Mouse (Mus musculus) limb, embryonic 11.5 days (tissue): ENCODE results near the gene Eif2b3. TPM values are rescaled to one million over a fixed set of nuclear protein-coding genes. Genes with fewer than 3 reads are reported as not detected.
A peak's percentile ranks its signal among the peaks of the same experiment; 100 is the strongest.

Experiments used
- ATAC-seq: fragments of 200-750 bp; cut with Nextera tagmentation; 2 replicates; pipeline ENCODE4 v1.8.0; 2017; ENCODE audit warnings: low read depth; ENCODE audit not compliant: insufficient number of reproducible peaks, low FRiP score, low TSS enrichment
- DNase-seq: peaks from one replicate; pipeline ENCODE4 v3.0.0-alpha.2; 2015; ENCODE audit warnings: low spot score
- H3K27ac ChIP-seq: fragments of 300-500 bp; sonication (generic); replicated peaks from 2 replicates; pipeline ENCODE4 v1.5.1; 2014; ENCODE audit warnings: low read depth, mild to moderate bottlenecking, low read length
- H3K27me3 ChIP-seq: fragments of 300-500 bp; sonication (generic); 2 replicates; pipeline ENCODE4 v1.6.1; 2014; ENCODE audit warnings: mild to moderate bottlenecking, low read length, mixed read lengths; ENCODE audit not compliant: control insufficient read depth, insufficient read depth
- H3K36me3 ChIP-seq: fragments of 300-500 bp; sonication (generic); 2 replicates; pipeline ENCODE4 v1.6.1; 2014; ENCODE audit warnings: mild to moderate bottlenecking, low read length, moderate library complexity, mixed read lengths; ENCODE audit not compliant: control insufficient read depth, insufficient read depth
- H3K4me1 ChIP-seq: fragments of 300-500 bp; sonication (generic); 2 replicates; pipeline ENCODE4 v1.6.1; 2014; ENCODE audit warnings: low read length, mixed read lengths; ENCODE audit not compliant: control insufficient read depth, insufficient read depth
- H3K4me2 ChIP-seq: fragments of 300-500 bp; sonication (generic); 2 replicates; pipeline ENCODE4 v1.6.1; 2014; ENCODE audit warnings: low read depth, mild to moderate bottlenecking, moderate library complexity; ENCODE audit not compliant: severe bottlenecking
- H3K4me3 ChIP-seq: fragments of 300-500 bp; sonication (generic); 2 replicates; pipeline ENCODE4 v1.5.1; 2014; ENCODE audit warnings: low read depth, low read length
- H3K9ac ChIP-seq: fragments of 300-500 bp; sonication (generic); 2 replicates; pipeline ENCODE4 v1.6.1; 2014; ENCODE audit warnings: mild to moderate bottlenecking, low read length
- H3K9me3 ChIP-seq: fragments of 300-500 bp; sonication (generic); 2 replicates; pipeline ENCODE4 v1.6.1; 2016; ENCODE audit warnings: low read length; ENCODE audit not compliant: control insufficient read depth
- WGBS: fragments of 180-500 bp; shearing (Covaris S2); extraction: QIAGEN DNeasy Blood & Tissue Kit; methylation state at CpG from one replicate; pipeline ENCODE4 v1.1.7; 2014; 5-methylcytosine and 5-hydroxymethylcytosine counted together
- polyA plus RNA-seq: library from polyadenylated mRNA; unstranded; fragments of >200 nt; fragmentation: Nextera tagmentation; extraction: Ambion mirVana; gene quantifications from 2 replicates; pipeline ENCODE4 v1.2.1, GENCODE M21; 2014

Gene Eif2b3
- polyA plus RNA-seq, 1 experiment from 2014 or later, result 57.2 TPM

GRCm38 (mm10) chr4:116993672-116994621, 25.3 kb upstream of the Eif2b3 start, which contains the start of gene Urod:
Urod (minus strand) TSS chr4:116994413.
- peaks cover 3% of the 10 kb centered on the region; the same call in 1 of the 2 replicates for H3K36me3 ChIP-seq
- no peaks in the 10 kb centered on the region for H3K9me3 ChIP-seq
- H3K4me3 ChIP-seq, result peak within 1 kb of the TSS; percentile 98
- H3K27ac ChIP-seq, result 0 out of 2 replicates have a peak within 1 kb of the TSS, but pooled peaks have one; percentile 16
- H3K27me3 ChIP-seq, result no peaks in the 10 kb centered on the region
- peak; percentile 95 for DNase-seq
- 1% methylated on average over 38 of the region's 38 CpGs for WGBS
- peaks cover 9% of the 10 kb centered on the region for H3K4me1 ChIP-seq
- H3K4me2 ChIP-seq, result peak within 1 kb of the TSS; percentile 94
- peak; percentile 92 for ATAC-seq
- H3K9ac ChIP-seq, result peak within 1 kb of the TSS; percentile 63

DNA sequence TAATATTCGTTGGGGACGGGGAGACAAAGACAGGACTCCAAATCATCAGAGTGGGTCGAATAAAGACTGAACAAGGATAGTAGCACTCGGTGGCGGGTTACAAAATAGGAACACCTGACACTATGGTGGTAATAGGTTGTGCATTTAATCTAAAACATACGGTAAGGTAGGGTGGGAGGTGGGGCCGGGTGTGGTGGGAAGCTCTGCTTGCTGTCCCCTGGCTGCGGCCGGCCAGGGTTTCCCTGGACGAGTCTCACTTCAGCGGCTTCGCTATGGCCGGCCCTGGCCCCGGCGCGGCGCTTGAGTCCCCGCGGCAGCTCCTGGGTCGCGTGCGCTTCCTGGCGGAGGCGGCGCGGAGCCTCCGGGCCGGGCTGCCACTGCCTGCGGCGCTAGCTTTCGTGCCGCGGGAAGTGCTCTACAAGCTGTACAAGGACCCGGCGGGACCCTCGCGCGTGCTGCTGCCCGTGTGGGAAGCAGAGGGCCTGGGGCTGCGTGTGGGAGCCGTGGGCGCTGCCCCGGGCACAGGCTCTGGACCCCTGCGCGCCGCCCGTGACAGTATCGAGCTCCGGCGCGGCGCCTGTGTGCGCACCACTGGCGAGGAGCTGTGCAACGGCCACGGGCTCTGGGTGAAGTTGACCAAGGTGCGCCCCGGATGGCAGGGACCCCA, 23.9 kb upstream of the Eif2b3 start, which contains the start of gene Hectd3:
TSS of gene Hectd3 (plus strand) at position 187 of the 667 bp plus-strand sequence.
- Histone ChIP-seq H3K27me3 (no peaks in the 10 kb centered on the region), H3K4me1 (peaks cover 9% of the 10 kb centered on the region), H3K9me3 (no peaks in the 10 kb centered on the region), H3K4me3 (peak within 1 kb of the TSS; percentile 98), H3K36me3 (peaks cover 2% of the 10 kb centered on the region), H3K4me2 (peak within 1 kb of the TSS; percentile 94), H3K27ac (0 out of 2 replicates have a peak within 1 kb of the TSS, but pooled peaks have one; percentile 33), H3K9ac (peak within 1 kb of the TSS; percentile 63)
- DNase-seq, result peak; percentile 74
- under 1% methylated on average over 56 of the region's 58 CpGs for WGBS
- peak; percentile 28; the same call in 1 of the 2 replicates for ATAC-seq

GRCm38 (mm10) chr4:116995798-116996135, 23.4 kb upstream of the Eif2b3 start:
- 0% methylated on average over 16 of the region's 16 CpGs for WGBS

GRCm38 (mm10) chr4:116999513-117000154, 19.6 kb upstream of the Eif2b3 start:
- ATAC-seq (no peak), DNase-seq (no peak)
- Histone ChIP-seq H3K4me2 (no peak overlapping the region), H3K9me3 (no peaks in the 10 kb centered on the region), H3K9ac (no peak overlapping the region), H3K4me1 (peaks cover 4% of the 10 kb centered on the region), H3K36me3 (no peaks in the 10 kb centered on the region; the same call in 1 of the 2 replicates), H3K4me3 (no peak overlapping the region), H3K27me3 (no peaks in the 10 kb centered on the region), H3K27ac (no peak overlapping the region)
- WGBS, result 91% methylated on average over 17 of the region's 17 CpGs

More at GRCm38 (mm10) chr4:116995798-116996135, 23.4 kb upstream of the Eif2b3 start:
- ATAC-seq (no peak), DNase-seq (peak; percentile 65)
- H3K9me3 ChIP-seq, result no peaks in the 10 kb centered on the region
- peak overlapping the region; percentile 94 for H3K4me2 ChIP-seq
- peak overlapping the region; percentile 98 for H3K4me3 ChIP-seq
- H3K27ac ChIP-seq, result no peak overlapping the region
- peak overlapping the region; percentile 63 for H3K9ac ChIP-seq
- no peaks in the 10 kb centered on the region; the same call in 1 of the 2 replicates for H3K36me3 ChIP-seq
- peaks cover 9% of the 10 kb centered on the region for H3K4me1 ChIP-seq
- no peaks in the 10 kb centered on the region for H3K27me3 ChIP-seq

GRCm38 (mm10) chr4:117001957-117002356, 17.2 kb upstream of the Eif2b3 start:
- H3K27ac ChIP-seq, result no peak overlapping the region
- 90% methylated on average over 16 of the region's 16 CpGs for WGBS
- H3K4me2 ChIP-seq, result no peak overlapping the region
- H3K27me3 ChIP-seq, result no peaks in the 10 kb centered on the region
- DNase-seq (no peak), ATAC-seq (no peak)
- H3K36me3 ChIP-seq, result no peaks in the 10 kb centered on the region; the same call in 1 of the 2 replicates
- H3K9ac ChIP-seq, result 0 out of 2 replicates have a peak overlapping the region, but pooled peaks have one; percentile 13
- no peaks in the 10 kb centered on the region for H3K9me3 ChIP-seq
- H3K4me3 ChIP-seq, result no peak overlapping the region
- H3K4me1 ChIP-seq, result no peaks in the 10 kb centered on the region

GRCm38 (mm10) chr4:117002543-117003521, 16.4 kb upstream of the Eif2b3 start:
- Histone ChIP-seq H3K27ac (no peak overlapping the region), H3K4me3 (no peak overlapping the region), H3K9ac (no peak overlapping the region), H3K9me3 (no peaks in the 10 kb centered on the region), H3K4me2 (no peak overlapping the region), H3K36me3 (no peaks in the 10 kb centered on the region; the same call in 1 of the 2 replicates), H3K4me1 (no peaks in the 10 kb centered on the region), H3K27me3 (no peaks in the 10 kb centered on the region)
- peak; percentile 69 for ATAC-seq
- DNase-seq, result peak; percentile 77
- 53% methylated on average over 38 of the region's 38 CpGs for WGBS

GRCm38 (mm10) chr4:117004649-117005048, 14.6 kb upstream of the Eif2b3 start:
- H3K9me3 ChIP-seq, result no peaks in the 10 kb centered on the region
- H3K4me3 ChIP-seq, result no peak overlapping the region
- H3K36me3 ChIP-seq, result no peaks in the 10 kb centered on the region; the same call in 1 of the 2 replicates
- no peak overlapping the region for H3K9ac ChIP-seq
- no peak overlapping the region for H3K27ac ChIP-seq
- WGBS, result 77% methylated on average over 4 of the region's 4 CpGs
- DNase-seq, result no peak
- no peaks in the 10 kb centered on the region for H3K4me1 ChIP-seq
- H3K27me3 ChIP-seq, result no peaks in the 10 kb centered on the region
- no peak overlapping the region for H3K4me2 ChIP-seq
- no peak for ATAC-seq
